Comparison of ENCODE assay signal across 22 mouse cellular contexts in genomic region chr13:51090105-51090661, GRCm38 (mm10). TPM values are rescaled to one million over a fixed set of nuclear protein-coding genes. Genes with fewer than 3 reads are reported as not detected.
A peak's percentile ranks its signal among the peaks of the same experiment; 100 is the strongest.
DNase-seq lines count a peak whose midpoint lies in the region; ATAC-seq and TF ChIP-seq lines count a peak whose summit lies in the region.
"Had no signal": no experiment of that assay in that cellular context is flagged by ENCODE, and none has a peak within 500 bp of the region (broad histone marks: within the 10 kb centered on the region; RNA-seq: fewer than 3 reads in every experiment).

No protein-coding gene starts in this region.

- TF ChIP-seq RAD21 in MEL (IDR thresholded peaks at IDR 0.05; ENCODE audit: low read depth, low read length): no peak

- H3K9me3 ChIP-seq in liver, embryonic 11.5 days (ENCODE audit: control insufficient read depth, low read length): no peaks in the 10 kb centered on the region
- H3K9me3 ChIP-seq in MEL (replicated peaks; ENCODE audit: insufficient read depth, low read length): no peaks in the 10 kb centered on the region
- H3K9me3 ChIP-seq in embryonic facial prominence, embryonic 14.5 days (ENCODE audit: control insufficient read depth, low read length): 0 out of 2 replicates have a peak, but pooled peaks cover 3% of the 10 kb centered on the region
- H3K9me3 ChIP-seq in stomach, embryonic 15.5 days: no peaks in the 10 kb centered on the region
- H3K9me3 ChIP-seq in midbrain, embryonic 11.5 days (ENCODE audit: control insufficient read depth, low read length): no peaks in the 10 kb centered on the region
- H3K9me3 ChIP-seq: forebrain, embryonic 10.5 days; hindbrain, embryonic 15.5 days; midbrain, embryonic 10.5 days had no signal

- H3K36me3 ChIP-seq in liver, adult 2 months (ENCODE audit: control insufficient read depth, insufficient read depth, low read length): no peaks in the 10 kb centered on the region
- no peaks in the 10 kb centered on the region for H3K36me3 ChIP-seq in liver, embryonic 11.5 days (ENCODE audit: control insufficient read depth, insufficient read depth, low read length)
- peaks cover 0 to 37% of the 10 kb centered on the region in 2 experiments; a peak in 2 of 4 replicates for H3K36me3 ChIP-seq in MEL (ENCODE audit: control insufficient read depth in 1 of 2, insufficient read depth in 2 of 2, low read length in 2 of 2)
- H3K36me3 ChIP-seq in embryonic facial prominence, embryonic 14.5 days (ENCODE audit: control insufficient read depth, insufficient read depth, low read length): no peaks in the 10 kb centered on the region
- no peaks in the 10 kb centered on the region for H3K36me3 ChIP-seq in stomach, embryonic 15.5 days
- no peaks in the 10 kb centered on the region for H3K36me3 ChIP-seq in midbrain, embryonic 11.5 days (ENCODE audit: control insufficient read depth, insufficient read depth, low read length)
- H3K36me3 ChIP-seq: forebrain, embryonic 10.5 days; hindbrain, embryonic 15.5 days; midbrain, embryonic 10.5 days had no signal

- no peak for TF ChIP-seq CTCF in liver, adult 2 months (IDR thresholded peaks at IDR 0.05; ENCODE audit: low read depth, low read length)
- TF ChIP-seq CTCF in MEL (IDR thresholded peaks at IDR 0.05 in 2 of 3, conservative IDR thresholded peaks at IDR 0.05 in 1 of 3; ENCODE audit: control insufficient read depth in 1 of 3, insufficient read depth in 1 of 3, low read depth in 2 of 3, low read length in 3 of 3, poor library complexity in 1 of 3, severe bottlenecking in 1 of 3): no peak

- no peak overlapping the region for H3K4me3 ChIP-seq in liver, adult 2 months (ENCODE audit: insufficient read depth, low read depth, low read length)
- no peak overlapping the region for H3K4me3 ChIP-seq in liver, embryonic 11.5 days (ENCODE audit: low read depth, low read length)
- H3K4me3 ChIP-seq in MEL (ENCODE audit: control insufficient read depth in 1 of 2, insufficient read depth in 1 of 2, low read depth in 2 of 2, low read length in 2 of 2): no peak overlapping the region
- H3K4me3 ChIP-seq in embryonic facial prominence, embryonic 14.5 days (ENCODE audit: low read depth, low read length): no peak overlapping the region
- H3K4me3 ChIP-seq in stomach, embryonic 15.5 days (replicated peaks): no peak overlapping the region
- no peak overlapping the region for H3K4me3 ChIP-seq in midbrain, embryonic 11.5 days (ENCODE audit: low read depth, low read length)
- H3K4me3 ChIP-seq: forebrain, embryonic 10.5 days; hindbrain, embryonic 15.5 days; layer of hippocampus, adult 2 months; midbrain, embryonic 10.5 days had no signal

- WGBS in liver, adult 2 months: 21% methylated on average over 5 of the region's 5 CpGs
- WGBS in liver, embryonic 11.5 days: 58% methylated on average over 5 of the region's 5 CpGs
- 61% methylated on average over 5 of the region's 5 CpGs for WGBS in embryonic facial prominence, embryonic 14.5 days
- 39% methylated on average over 5 of the region's 5 CpGs for WGBS in stomach, embryonic 15.5 days
- 83% methylated on average over 5 of the region's 5 CpGs for WGBS in midbrain, embryonic 11.5 days

- no peak for ATAC-seq in liver, embryonic 11.5 days (replicated peaks; ENCODE audit: low FRiP score)
- ATAC-seq in embryonic facial prominence, embryonic 14.5 days (ENCODE audit: low read depth): peak; percentile 86
- ATAC-seq in stomach, embryonic 15.5 days (ENCODE audit: insufficient read depth, low FRiP score, low read depth): 0 out of 2 replicates have a peak, but pooled peaks have one; percentile 50
- no peak for ATAC-seq in midbrain, embryonic 11.5 days (ENCODE audit: low FRiP score)

- no peak for TF ChIP-seq EP300 in MEL (IDR thresholded peaks at IDR 0.05; ENCODE audit: low read depth in 1 of 2, low read length in 2 of 2)

- H3K79me2 ChIP-seq in liver, adult 2 months (ENCODE audit: control insufficient read depth, insufficient read depth, low read length): no peaks in the 10 kb centered on the region
- no peaks in the 10 kb centered on the region for H3K79me2 ChIP-seq in MEL (ENCODE audit: control insufficient read depth, insufficient read depth, low read length, poor library complexity)

- DNase-seq in liver, adult 2 months (ENCODE audit: extremely low read depth, low read depth, low spot score): peak; percentile 69
- no peak for DNase-seq in liver, embryonic 11.5 days (ENCODE audit: low spot score)
- no peak for DNase-seq in MEL (ENCODE audit: low read depth, low spot score)
- DNase-seq in embryonic facial prominence, embryonic 14.5 days (ENCODE audit: low spot score): peak; percentile 78
- no peak for DNase-seq in yolk sac, embryonic 10.5 days (ENCODE audit: low spot score)
- DNase-seq in midbrain, embryonic 11.5 days (ENCODE audit: low spot score, missing footprints): no peak
- DNase-seq: adrenal gland, adult 2 months; cerebellum, adult 9-10 months; heart, adult 18-20 months; heart, postnatal 36 days; kidney, adult 18-20 months; right cerebral cortex, postnatal 14 days; thymus, adult 18-20 months; thymus, postnatal 4 days had no signal

- peaks cover 16% of the 10 kb centered on the region for H3K4me1 ChIP-seq in liver, adult 2 months (ENCODE audit: control insufficient read depth, insufficient read depth, low read length)
- H3K4me1 ChIP-seq in liver, embryonic 11.5 days (replicated peaks; ENCODE audit: control insufficient read depth, insufficient read depth, low read length): no peaks in the 10 kb centered on the region
- peaks cover 11 to 45% of the 10 kb centered on the region in 2 experiments for H3K4me1 ChIP-seq in MEL (ENCODE audit: control insufficient read depth in 1 of 2, insufficient read depth in 2 of 2, low read length in 2 of 2)
- no peaks in the 10 kb centered on the region for H3K4me1 ChIP-seq in embryonic facial prominence, embryonic 14.5 days (ENCODE audit: control insufficient read depth, insufficient read depth, low read length)
- no peaks in the 10 kb centered on the region for H3K4me1 ChIP-seq in stomach, embryonic 15.5 days
- no peaks in the 10 kb centered on the region for H3K4me1 ChIP-seq in midbrain, embryonic 11.5 days (ENCODE audit: control insufficient read depth, insufficient read depth, low read length)
- H3K4me1 ChIP-seq: hindbrain, embryonic 15.5 days; midbrain, embryonic 10.5 days had no signal

- 0 out of 2 replicates have a peak overlapping the region, but pooled peaks have one; percentile 6 for H3K9ac ChIP-seq in liver, adult 2 months (ENCODE audit: low read depth, low read length)
- H3K9ac ChIP-seq in liver, embryonic 11.5 days (ENCODE audit: low read depth, low read length): no peak overlapping the region
- no peak overlapping the region for H3K9ac ChIP-seq in MEL (ENCODE audit: control insufficient read depth, low read depth, low read length, poor library complexity, severe bottlenecking)
- H3K9ac ChIP-seq in embryonic facial prominence, embryonic 14.5 days (ENCODE audit: low read depth, low read length): no peak overlapping the region
- no peak overlapping the region for H3K9ac ChIP-seq in stomach, embryonic 15.5 days
- no peak overlapping the region for H3K9ac ChIP-seq in midbrain, embryonic 11.5 days (ENCODE audit: low read length)
- H3K9ac ChIP-seq: hindbrain, embryonic 15.5 days; liver, embryonic 14.5 days had no signal

- H3K4me2 ChIP-seq in liver, embryonic 11.5 days: no peak overlapping the region
- H3K4me2 ChIP-seq in embryonic facial prominence, embryonic 14.5 days (ENCODE audit: low read depth, low read length): no peak overlapping the region
- H3K4me2 ChIP-seq in stomach, embryonic 15.5 days: no peak overlapping the region
- H3K4me2 ChIP-seq in midbrain, embryonic 11.5 days: no peak overlapping the region
- H3K4me2 ChIP-seq: hindbrain, embryonic 15.5 days had no signal

- no peak for TF ChIP-seq POLR2A in liver, adult 2 months (IDR thresholded peaks at IDR 0.05; ENCODE audit: extremely low read depth, insufficient read depth, low read length)
- TF ChIP-seq POLR2A in MEL (IDR thresholded peaks at IDR 0.05; ENCODE audit: control insufficient read depth in 1 of 2, insufficient read depth in 1 of 2, low read depth in 1 of 2, low read length in 2 of 2, poor library complexity in 1 of 2): no peak

- H3K27ac ChIP-seq in liver, adult 2 months (replicated peaks; ENCODE audit: insufficient read depth, low read depth, low read length): peak overlapping the region; percentile 68
- no peak overlapping the region for H3K27ac ChIP-seq in liver, embryonic 11.5 days (ENCODE audit: low read depth, low read length)
- H3K27ac ChIP-seq in MEL (ENCODE audit: control insufficient read depth, low read depth, low read length): no peak overlapping the region
- 0 out of 2 replicates have a peak overlapping the region, but pooled peaks have one; percentile 17 for H3K27ac ChIP-seq in embryonic facial prominence, embryonic 14.5 days (replicated peaks; ENCODE audit: low read depth, low read length)
- no peak overlapping the region for H3K27ac ChIP-seq in stomach, embryonic 15.5 days
- no peak overlapping the region for H3K27ac ChIP-seq in midbrain, embryonic 11.5 days (ENCODE audit: low read depth, low read length)
- H3K27ac ChIP-seq: forebrain, embryonic 10.5 days; hindbrain, embryonic 15.5 days; kidney, postnatal 0 days; layer of hippocampus, adult 2 months; liver, embryonic 14.5 days; macrophage; midbrain, embryonic 10.5 days had no signal

- H3K27me3 ChIP-seq in liver, adult 2 months (ENCODE audit: control insufficient read depth, insufficient read depth, low read length): no peaks in the 10 kb centered on the region
- H3K27me3 ChIP-seq in liver, embryonic 11.5 days (replicated peaks; ENCODE audit: control insufficient read depth, insufficient read depth, low read length): no peaks in the 10 kb centered on the region
- no peaks in the 10 kb centered on the region for H3K27me3 ChIP-seq in MEL (ENCODE audit: control insufficient read depth in 1 of 2, insufficient read depth in 2 of 2, low read length in 2 of 2)
- no peaks in the 10 kb centered on the region for H3K27me3 ChIP-seq in embryonic facial prominence, embryonic 14.5 days (replicated peaks; ENCODE audit: control insufficient read depth, insufficient read depth, low read length)
- no peaks in the 10 kb centered on the region for H3K27me3 ChIP-seq in stomach, embryonic 15.5 days (replicated peaks)
- no peaks in the 10 kb centered on the region for H3K27me3 ChIP-seq in midbrain, embryonic 11.5 days (ENCODE audit: control insufficient read depth, insufficient read depth, low read length)
- H3K27me3 ChIP-seq: hindbrain, embryonic 15.5 days had no signal

TF ChIP-seq in MEL, 35 proteins besides CTCF, POLR2A, EP300 and RAD21 (continues in another document):
- TF ChIP-seq POLR2AphosphoS2 (IDR thresholded peaks at IDR 0.05; ENCODE audit: low read length): no peak

RNA-seq across cellular contexts. Expression of gene Spin1, which starts 10.5 kb away (rescaled TPM):
- total RNA-seq in liver, adult 2 months (2014; rRNA removed): 39.5 and 52.2 TPM in 2 replicates
- 17.1 and 19.5 TPM in 2 replicates for polyA plus RNA-seq in liver, adult 2 months (2012; rRNA removed)
- 39.5 TPM in 2 replicates for polyA plus RNA-seq in liver, embryonic 11.5 days (2014; fragmentation: Nextera tagmentation; extraction: Ambion mirVana)
- total RNA-seq in MEL (2012; rRNA removed): 16.6 and 19.8 TPM in 2 replicates
- 10 to 100 TPM; 23.7 to 47.3 TPM for polyA plus RNA-seq in MEL (2012; ENCODE audit: insufficient read depth in 1 of 2, insufficient read length in 2 of 2, low read depth in 1 of 2, low replicate concordance in 2 of 2, missing spikeins in 1 of 2)
- 95.6 and 99.9 TPM in 2 replicates for polyA plus RNA-seq in embryonic facial prominence, embryonic 14.5 days (2014; fragmentation: Nextera tagmentation; extraction: Ambion mirVana)
- 67.9 and 69.4 TPM in 2 replicates for polyA plus RNA-seq in stomach, embryonic 15.5 days (2015; fragmentation: Nextera tagmentation; extraction: Ambion mirVana)
- 102 and 103 TPM in 2 replicates for polyA plus RNA-seq in midbrain, embryonic 11.5 days (2014; fragmentation: Nextera tagmentation; extraction: Ambion mirVana)

Comparison
In these comparisons a context has a peak if more than half of its experiments do, and no peak if none do; other contexts are left out.
1. DNase-seq: peak in liver, adult 2 months (single experiment) and embryonic facial prominence, embryonic 14.5 days (single experiment); none in liver, embryonic 11.5 days (single experiment), MEL (single experiment), yolk sac, embryonic 10.5 days (single experiment) and midbrain, embryonic 11.5 days (single experiment).
2. H3K27ac ChIP-seq: peak in liver, adult 2 months (single experiment) and embryonic facial prominence, embryonic 14.5 days (single experiment); none in liver, embryonic 11.5 days (single experiment), MEL (single experiment), stomach, embryonic 15.5 days (single experiment) and midbrain, embryonic 11.5 days (single experiment).
3. ATAC-seq: peak in embryonic facial prominence, embryonic 14.5 days (single experiment) and stomach, embryonic 15.5 days (single experiment); none in liver, embryonic 11.5 days (single experiment) and midbrain, embryonic 11.5 days (single experiment).